ENCODE assay signal across 9 mouse cellular contexts in the genomic region with DNA sequence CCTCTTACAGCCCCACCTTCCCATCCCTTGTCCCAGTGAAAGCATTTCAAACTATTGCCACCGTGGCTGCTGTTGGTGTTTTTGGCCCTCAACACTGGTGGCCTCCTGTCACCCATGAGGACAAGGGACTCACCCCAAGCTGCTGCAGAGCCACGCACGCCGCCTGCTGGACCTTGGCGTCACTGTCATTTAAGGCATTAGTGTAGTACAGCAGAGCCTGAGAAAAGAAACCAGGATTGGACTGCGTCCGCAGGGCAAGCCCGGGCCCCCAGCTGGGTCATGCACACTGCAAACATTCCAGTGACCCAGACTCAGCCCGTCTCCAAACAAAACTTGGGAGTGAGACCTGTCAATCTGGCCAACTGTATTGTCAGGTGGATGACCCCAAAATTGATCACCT. TPM values are rescaled to one million over a fixed set of nuclear protein-coding genes. Genes with fewer than 3 reads are reported as not detected.
DNase-seq lines count a peak whose midpoint lies in the region; ATAC-seq and TF ChIP-seq lines count a peak whose summit lies in the region.
"Had no signal": no experiment of that assay in that cellular context is flagged by ENCODE, and none has a peak within 500 bp of the region (broad histone marks: within the 10 kb centered on the region; RNA-seq: fewer than 3 reads in every experiment).

No protein-coding gene starts in this region.

- H3K4me1 ChIP-seq in heart, postnatal 0 days (ENCODE audit: control insufficient read depth, insufficient read depth): 0 out of 2 replicates have a peak, but pooled peaks cover 4% of the 10 kb centered on the region
- H3K4me1 ChIP-seq in testis, adult 2 months (ENCODE audit: control insufficient read depth, insufficient read depth, low read length): no peaks in the 10 kb centered on the region
- H3K4me1 ChIP-seq in liver, embryonic 14.5 days (replicated peaks; ENCODE audit: control insufficient read depth in 2 of 2, insufficient read depth in 2 of 2, low read length in 1 of 2): peaks cover 2% of the 10 kb centered on the region in 2 experiments; a peak in 1 of 4 replicates
- H3K4me1 ChIP-seq: midbrain, embryonic 12.5 days had no signal

- no peak for DNase-seq in heart, postnatal 0 days (ENCODE audit: low spot score)
- no peak for DNase-seq in heart, postnatal 25 days (ENCODE audit: low spot score)
- DNase-seq in testis, postnatal 14 days (ENCODE audit: low spot score): no peak
- peak in 2 of 3 experiments; percentile 26 to 28 for DNase-seq in liver, embryonic 14.5 days (ENCODE audit: low read depth in 3 of 3, low spot score in 3 of 3)
- peak; percentile 65 for DNase-seq in testis, postnatal 10 days (ENCODE audit: low spot score)
- no peak for DNase-seq in thymus, postnatal 14 days

- H3K27ac ChIP-seq in heart, postnatal 0 days (ENCODE audit: low read depth): no peak overlapping the region
- H3K27ac ChIP-seq in testis, adult 2 months (ENCODE audit: control insufficient read depth, insufficient read depth, low read depth, low read length): no peak overlapping the region
- no peak overlapping the region for H3K27ac ChIP-seq in liver, embryonic 14.5 days
- H3K27ac ChIP-seq: midbrain, embryonic 12.5 days; stomach, embryonic 15.5 days had no signal

- no peaks in the 10 kb centered on the region for H3K9me3 ChIP-seq in heart, postnatal 0 days (replicated peaks; ENCODE audit: control insufficient read depth, low read length)
- H3K9me3 ChIP-seq in liver, embryonic 14.5 days (ENCODE audit: control insufficient read depth, low read length): no peaks in the 10 kb centered on the region
- H3K9me3 ChIP-seq: midbrain, embryonic 12.5 days; stomach, embryonic 15.5 days had no signal

- no peak for ATAC-seq in heart, postnatal 0 days (ENCODE audit: insufficient read depth, low read depth)
- ATAC-seq in liver, embryonic 14.5 days (ENCODE audit: insufficient read depth): peak; percentile 55

- 68% methylated on average over 9 of the region's 9 CpGs for WGBS in heart, postnatal 0 days
- 61% methylated on average over 9 of the region's 9 CpGs for WGBS in liver, embryonic 14.5 days (ENCODE audit: insufficient replicate concordance)

- H3K27me3 ChIP-seq in heart, postnatal 0 days (ENCODE audit: control insufficient read depth, insufficient read depth, low read length): no peaks in the 10 kb centered on the region; the same call in 1 of the 2 replicates
- no peaks in the 10 kb centered on the region for H3K27me3 ChIP-seq in testis, adult 2 months (ENCODE audit: control insufficient read depth, insufficient read depth, low read length)
- H3K27me3 ChIP-seq in liver, embryonic 14.5 days (ENCODE audit: control insufficient read depth, insufficient read depth, low read length): no peaks in the 10 kb centered on the region
- H3K27me3 ChIP-seq: midbrain, embryonic 12.5 days; stomach, embryonic 15.5 days had no signal

- intact Hi-C loops in heart, postnatal 25 days (cut with DNase I): no loop called here

- H3K4me3 ChIP-seq in heart, postnatal 0 days (ENCODE audit: low read depth, low read length): no peak overlapping the region
- no peak overlapping the region for H3K4me3 ChIP-seq in testis, adult 2 months (ENCODE audit: control insufficient read depth, low read depth, low read length)
- H3K4me3 ChIP-seq in liver, embryonic 14.5 days (ENCODE audit: insufficient read depth in 1 of 2, low read depth in 2 of 2, low read length in 2 of 2): no peak overlapping the region
- H3K4me3 ChIP-seq: midbrain, embryonic 12.5 days; stomach, embryonic 15.5 days had no signal

- H3K4me2 ChIP-seq in heart, postnatal 0 days (ENCODE audit: low read depth, low read length): no peak overlapping the region
- no peak overlapping the region for H3K4me2 ChIP-seq in liver, embryonic 14.5 days (ENCODE audit: low read depth)
- H3K4me2 ChIP-seq: midbrain, embryonic 12.5 days; stomach, embryonic 15.5 days had no signal

- TF ChIP-seq POLR2A in testis, adult 2 months (IDR thresholded peaks at IDR 0.05; ENCODE audit: control insufficient read depth, low read depth, low read length): no peak

- H3K36me3 ChIP-seq in heart, postnatal 0 days (replicated peaks; ENCODE audit: control insufficient read depth, insufficient read depth, low read length): peaks cover 5% of the 10 kb centered on the region
- H3K36me3 ChIP-seq in testis, adult 2 months (ENCODE audit: control insufficient read depth, insufficient read depth, low read length): no peaks in the 10 kb centered on the region
- no peaks in the 10 kb centered on the region for H3K36me3 ChIP-seq in liver, embryonic 14.5 days (replicated peaks; ENCODE audit: control insufficient read depth, insufficient read depth, low read depth)

- H3K9ac ChIP-seq in heart, postnatal 0 days (replicated peaks; ENCODE audit: low read depth, low read length): no peak overlapping the region
- H3K9ac ChIP-seq in liver, embryonic 14.5 days (replicated peaks): no peak overlapping the region
- H3K9ac ChIP-seq: midbrain, embryonic 12.5 days; stomach, embryonic 15.5 days had no signal

- TF ChIP-seq EP300 in heart, postnatal 0 days (IDR thresholded peaks at IDR 0.05; ENCODE audit: low read depth): no peak
- TF ChIP-seq EP300 in liver, embryonic 14.5 days (IDR thresholded peaks at IDR 0.05; ENCODE audit: low read depth): no peak

- peak; percentile 50 for TF ChIP-seq CTCF in heart, postnatal 0 days (IDR thresholded peaks at IDR 0.05; ENCODE audit: low read depth)
- TF ChIP-seq CTCF in testis, adult 2 months (IDR thresholded peaks at IDR 0.05; ENCODE audit: control insufficient read depth, insufficient read depth, insufficient replicate concordance, low read depth, low read length): peak; percentile 9; the same call in 1 of the 2 replicates
- TF ChIP-seq CTCF in liver, embryonic 14.5 days (IDR thresholded peaks at IDR 0.05; ENCODE audit: low read depth): peak; percentile 71

RNA-seq across cellular contexts. Expression of gene Ripor3, which starts 27.8 kb away (rescaled TPM):
- 1.2 and 1.9 TPM in 2 replicates for total RNA-seq in heart, postnatal 0 days (2014; rRNA removed; ENCODE audit: low replicate concordance)
- 0.29 and 0.36 TPM in 2 replicates for polyA plus RNA-seq in heart, postnatal 0 days (2015; fragmentation: Nextera tagmentation; extraction: Ambion mirVana)
- total RNA-seq in heart, postnatal 25 days (2021): under 1 TPM; 0.49 to 0.75 TPM
- 0.22 and 0.90 TPM in 2 replicates for polyA plus RNA-seq in testis, adult 2 months (2012; rRNA removed)
- 2.3 and 2.6 TPM in 2 replicates for polyA plus RNA-seq in liver, embryonic 14.5 days (2012; rRNA removed)
- 0.88 and 1.1 TPM in 2 replicates for polyA plus RNA-seq in liver, embryonic 14.5 days (2014; fragmentation: Nextera tagmentation; extraction: Ambion mirVana)

RNA-seq across cellular contexts. Expression of gene Ptpn1, which starts 50.8 kb away (rescaled TPM):
- 22.0 and 28.8 TPM in 2 replicates for total RNA-seq in heart, postnatal 0 days (2014; rRNA removed; ENCODE audit: low replicate concordance)
- 36.5 and 37.9 TPM in 2 replicates for polyA plus RNA-seq in heart, postnatal 0 days (2015; fragmentation: Nextera tagmentation; extraction: Ambion mirVana)
- 10 to 100 TPM; 21.9 to 23.4 TPM for total RNA-seq in heart, postnatal 25 days (2021)
- 30.9 and 34.7 TPM in 2 replicates for polyA plus RNA-seq in testis, adult 2 months (2012; rRNA removed)
- 8.6 and 10.0 TPM in 2 replicates for polyA plus RNA-seq in liver, embryonic 14.5 days (2012; rRNA removed)
- 24.3 and 26.3 TPM in 2 replicates for polyA plus RNA-seq in liver, embryonic 14.5 days (2014; fragmentation: Nextera tagmentation; extraction: Ambion mirVana)

Comparison
In these comparisons a context has a peak if more than half of its experiments do, and no peak if none do; other contexts are left out.
1. DNase-seq: peak in liver, embryonic 14.5 days (2 of 3) and testis, postnatal 10 days (single experiment); none in heart, postnatal 0 days (single experiment), heart, postnatal 25 days (single experiment), testis, postnatal 14 days (single experiment) and thymus, postnatal 14 days (single experiment).
2. CTCF ChIP-seq: peak in every context shown above with its lines; median percentile 71 in liver, embryonic 14.5 days; 50 in heart, postnatal 0 days; 9 in testis, adult 2 months.